Mouse (Mus musculus): ENCODE data around the gene Ceacam15. TPM values are rescaled to one million over a fixed set of nuclear protein-coding genes. Genes with fewer than 3 reads are reported as not detected.
"Not testable (repeated sequence)": the region's sequence is repeated elsewhere in the genome, so short reads cannot be mapped to it uniquely, and the experiment has no call there.

The Ceacam15 gene
- polyA plus RNA-seq, 1 experiment from 2014 or later: not detected

DNA sequence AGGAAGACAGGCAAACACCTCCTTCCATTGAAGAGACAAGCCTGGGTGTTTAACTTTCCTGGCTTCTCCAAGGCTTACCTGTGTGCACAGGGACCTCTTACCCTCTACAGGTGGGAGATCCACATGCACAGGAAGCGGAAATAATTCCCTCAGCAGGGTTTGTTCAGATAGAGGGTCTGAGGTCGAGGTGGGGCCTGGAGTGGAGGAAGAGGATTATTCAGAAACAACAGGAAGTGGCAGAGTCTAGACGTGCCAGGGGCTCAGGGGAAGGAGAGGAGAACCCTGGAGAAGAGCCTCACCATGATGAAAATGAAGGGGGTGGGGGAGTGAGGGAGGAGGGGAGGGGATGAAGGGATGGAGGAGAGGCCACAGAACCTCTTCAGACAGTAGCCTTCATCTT lies 4.7 kb upstream of the Ceacam15 start:
- not testable (repeated sequence) for H3K27me3 ChIP-seq, H3K27ac ChIP-seq
- 52% methylated on average over 3 of the region's 3 CpGs for WGBS

DNA sequence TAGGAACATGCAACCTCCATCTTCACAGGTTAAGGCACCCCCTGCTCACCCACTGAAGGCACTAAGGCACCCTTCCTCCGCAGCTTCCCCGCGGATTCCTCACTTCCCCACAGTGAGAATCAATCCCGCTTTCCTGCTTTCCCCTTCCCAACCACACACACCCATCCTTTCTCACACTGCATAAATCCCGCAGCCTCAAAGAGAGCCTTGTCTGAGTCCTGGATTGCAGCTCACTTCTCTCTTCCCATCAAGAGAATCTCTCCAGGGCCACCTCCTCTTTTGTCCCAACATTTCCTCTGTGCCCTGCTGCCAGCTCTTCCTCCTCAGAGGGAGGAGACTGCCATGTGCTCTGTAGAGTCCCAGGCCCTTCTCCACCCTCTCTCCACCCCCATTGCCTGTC lies 806 bp downstream of the Ceacam15 start:
- H3K4me3 ChIP-seq; H3K4me2 ChIP-seq; H3K27ac ChIP-seq; H3K9ac ChIP-seq; H3K4me1 ChIP-seq; H3K27me3 ChIP-seq; H3K9me3 ChIP-seq (replicated peaks); H3K36me3 ChIP-seq (ENCODE audit: poor library complexity, severe bottlenecking); ATAC-seq: not testable (repeated sequence)
- WGBS: 54% methylated on average over 5 of the region's 5 CpGs

More for the DNA sequence above, 4.7 kb upstream of the Ceacam15 start:
- not testable (repeated sequence) for H3K9me3 ChIP-seq (replicated peaks); ATAC-seq; H3K4me3 ChIP-seq; H3K4me2 ChIP-seq; H3K36me3 ChIP-seq (ENCODE audit: poor library complexity, severe bottlenecking); H3K4me1 ChIP-seq; H3K9ac ChIP-seq

DNA sequence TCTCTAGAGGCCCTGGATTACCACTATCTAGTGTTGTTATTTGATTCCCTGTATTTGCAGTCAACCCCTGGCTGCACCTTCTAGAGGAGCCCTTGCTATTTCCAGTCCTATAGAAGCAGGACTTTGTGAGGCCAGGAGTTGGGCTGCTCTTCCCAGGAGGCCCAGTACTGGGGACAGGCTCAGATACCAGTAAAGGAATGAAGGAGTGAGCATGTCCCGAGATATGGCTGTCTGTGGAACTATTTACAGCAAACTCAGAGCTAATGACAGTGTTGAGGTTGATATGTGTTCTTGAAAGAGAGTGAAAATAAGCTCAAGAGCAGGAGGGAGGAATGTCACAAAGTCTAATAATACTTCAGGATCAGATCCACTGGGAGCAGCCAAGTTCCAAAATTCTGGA lies 1.7 kb downstream of the Ceacam15 start:
- 54% methylated on average over 1 of the region's 1 CpGs for WGBS
- Histone ChIP-seq H3K27ac (no peak overlapping the region), H3K27me3 (no peaks in the 10 kb centered on the region), H3K4me1 (no peaks in the 10 kb centered on the region), H3K4me2 (no peak overlapping the region), H3K36me3 (ENCODE audit: poor library complexity, severe bottlenecking) (no peaks in the 10 kb centered on the region), H3K9me3 (replicated peaks) (no peaks in the 10 kb centered on the region), H3K9ac (no peak overlapping the region), H3K4me3 (no peak overlapping the region)
- ATAC-seq: no peak

DNA sequence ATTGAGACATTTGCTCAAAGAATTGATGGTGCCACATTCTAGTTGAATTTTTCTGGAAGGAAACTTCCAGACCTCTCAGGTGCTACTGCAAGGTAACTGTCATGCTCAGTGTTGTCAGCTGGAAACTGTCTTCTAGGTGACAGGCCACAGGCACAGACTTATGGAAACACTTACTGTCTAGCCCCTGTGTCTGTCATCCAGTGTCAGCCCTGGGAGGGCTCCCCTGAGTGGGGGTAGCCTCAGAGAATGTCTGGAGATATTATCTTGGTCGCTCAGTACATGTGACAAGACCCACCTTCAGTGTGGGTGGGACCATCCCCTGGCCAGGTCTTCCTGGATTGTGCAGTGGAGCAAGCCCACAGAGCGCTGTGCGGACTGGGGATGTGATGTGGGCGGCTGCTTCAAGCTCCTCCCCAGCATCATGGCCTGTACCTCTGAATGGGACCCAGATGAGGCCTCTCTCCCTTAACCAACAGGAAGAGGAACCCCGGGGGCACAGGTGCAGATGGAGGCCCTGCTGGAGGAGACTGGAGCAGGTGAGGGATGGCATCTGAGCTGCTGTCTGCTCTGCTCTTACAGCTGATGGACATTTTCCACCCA lies 7.1 kb downstream of the Ceacam15 start:
- WGBS: 74% methylated on average over 4 of the region's 5 CpGs
- H3K9me3 ChIP-seq (replicated peaks); H3K9ac ChIP-seq; H3K4me1 ChIP-seq; H3K4me3 ChIP-seq; H3K36me3 ChIP-seq (ENCODE audit: poor library complexity, severe bottlenecking); ATAC-seq; H3K4me2 ChIP-seq; H3K27ac ChIP-seq; H3K27me3 ChIP-seq: not testable (repeated sequence)

DNA sequence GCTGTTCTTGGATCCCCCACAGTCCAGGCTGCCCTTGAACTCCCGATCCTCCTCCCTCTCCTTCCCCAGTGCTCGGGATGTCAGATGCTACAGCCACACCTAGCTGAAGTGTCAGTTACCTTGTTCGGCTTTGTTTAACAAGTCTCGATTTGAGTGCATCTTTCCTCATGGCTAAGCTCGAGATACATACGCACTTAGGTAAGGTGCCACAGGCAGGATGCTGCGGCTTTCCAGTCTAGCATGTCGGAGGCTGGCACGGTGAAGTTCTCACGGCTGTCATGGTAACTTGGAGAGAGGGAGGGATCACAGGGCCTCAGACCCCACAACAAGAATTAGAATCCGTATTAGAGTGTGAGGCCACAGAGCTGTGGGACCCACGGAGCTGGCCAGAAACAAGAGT lies 31.2 kb downstream of the Ceacam15 start:
- Histone ChIP-seq H3K27me3 (no peaks in the 10 kb centered on the region), H3K4me2 (no peak overlapping the region), H3K36me3 (ENCODE audit: poor library complexity, severe bottlenecking) (no peaks in the 10 kb centered on the region), H3K9me3 (replicated peaks) (no peaks in the 10 kb centered on the region), H3K27ac (no peak overlapping the region), H3K9ac (no peak overlapping the region), H3K4me3 (no peak overlapping the region), H3K4me1 (no peaks in the 10 kb centered on the region)
- WGBS: 63% methylated on average over 12 of the region's 12 CpGs
- no peak for ATAC-seq

DNA sequence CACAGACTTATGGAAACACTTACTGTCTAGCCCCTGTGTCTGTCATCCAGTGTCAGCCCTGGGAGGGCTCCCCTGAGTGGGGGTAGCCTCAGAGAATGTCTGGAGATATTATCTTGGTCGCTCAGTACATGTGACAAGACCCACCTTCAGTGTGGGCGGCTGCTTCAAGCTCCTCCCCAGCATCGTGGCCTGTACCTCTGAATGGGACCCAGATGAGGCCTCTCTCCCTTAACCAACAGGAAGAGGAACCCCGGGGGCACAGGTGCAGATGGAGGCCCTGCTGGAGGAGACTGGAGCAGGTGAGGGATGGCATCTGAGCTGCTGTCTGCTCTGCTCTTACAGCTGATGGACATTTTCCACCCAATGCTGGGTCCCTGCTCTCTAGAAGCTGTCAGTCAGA lies 32.4 kb downstream of the Ceacam15 start:
- H3K9ac ChIP-seq; H3K4me1 ChIP-seq; H3K27ac ChIP-seq; H3K27me3 ChIP-seq; H3K4me3 ChIP-seq; ATAC-seq; H3K36me3 ChIP-seq (ENCODE audit: poor library complexity, severe bottlenecking); H3K9me3 ChIP-seq (replicated peaks); H3K4me2 ChIP-seq: not testable (repeated sequence)
- 69% methylated on average over 3 of the region's 4 CpGs for WGBS

DNA sequence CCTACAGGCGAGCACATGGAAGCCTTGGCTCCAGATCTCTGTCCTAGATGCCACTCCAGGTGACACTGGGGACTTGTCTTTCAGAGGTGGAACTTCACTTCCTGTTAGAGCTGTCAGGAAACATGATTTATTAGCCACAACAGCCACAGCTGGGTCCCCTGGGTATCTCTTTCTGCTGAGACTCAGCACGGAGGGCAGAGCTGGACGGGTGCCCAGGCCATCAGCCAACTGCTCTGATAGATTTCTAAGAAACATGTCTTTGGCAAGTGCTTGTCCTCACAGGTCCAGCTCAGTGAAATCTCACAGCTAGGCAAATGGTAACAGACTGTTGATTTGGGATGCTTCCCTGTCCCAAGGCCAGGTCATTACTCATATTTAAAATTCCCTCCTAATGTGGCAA lies 36.5 kb downstream of the Ceacam15 start:
- Histone ChIP-seq H3K27me3 (no peaks in the 10 kb centered on the region), H3K4me3 (no peak overlapping the region), H3K36me3 (ENCODE audit: poor library complexity, severe bottlenecking) (no peaks in the 10 kb centered on the region), H3K4me2 (no peak overlapping the region), H3K9ac (no peak overlapping the region), H3K9me3 (replicated peaks) (no peaks in the 10 kb centered on the region), H3K27ac (no peak overlapping the region), H3K4me1 (0 out of 2 replicates have a peak, but pooled peaks cover under 1% of the 10 kb centered on the region)
- ATAC-seq: no peak
- WGBS: 75% methylated on average over 3 of the region's 3 CpGs

DNA sequence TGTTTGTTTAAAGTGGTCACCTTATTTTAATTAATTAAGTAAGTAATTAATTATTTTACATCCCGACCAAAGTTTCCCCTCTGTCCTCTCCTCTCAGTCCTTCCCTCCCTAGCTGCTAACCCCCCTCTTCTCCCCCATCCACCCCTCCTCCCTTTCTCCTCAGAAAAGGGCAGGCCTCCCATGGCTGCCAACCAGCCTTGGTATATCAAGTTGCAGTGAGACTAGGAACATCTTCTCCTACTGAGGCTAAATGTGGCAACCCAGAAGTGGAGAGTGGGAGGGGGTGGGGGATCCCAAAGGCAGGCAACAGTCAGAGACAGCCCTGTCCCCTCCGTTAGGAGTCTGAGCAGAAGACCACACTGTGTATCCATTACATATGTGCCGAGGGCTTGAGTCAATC lies 40.4 kb downstream of the Ceacam15 start:
- WGBS: 67% methylated on average over 3 of the region's 3 CpGs
- H3K36me3 ChIP-seq (ENCODE audit: poor library complexity, severe bottlenecking): no peaks in the 10 kb centered on the region

DNA sequence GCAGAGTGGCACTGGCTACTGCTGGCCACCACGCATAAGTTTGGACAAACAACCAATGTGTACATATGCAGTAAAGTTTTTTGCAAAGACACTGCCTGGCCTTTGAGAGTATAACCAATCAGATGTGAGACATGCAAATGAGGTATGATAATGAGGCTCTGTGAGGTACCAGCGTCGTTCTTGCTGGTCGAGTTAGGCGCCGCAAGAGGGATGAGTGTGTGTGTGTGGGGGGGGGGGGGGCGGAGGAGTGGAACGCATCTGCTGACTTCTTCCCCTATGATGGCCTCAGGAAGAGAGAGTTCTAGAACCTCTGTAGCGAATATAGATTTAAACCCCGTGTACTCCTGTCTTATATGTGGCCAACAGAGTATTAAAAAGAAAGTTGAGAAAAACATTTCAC lies 41.6 kb downstream of the Ceacam15 start:
- not testable (repeated sequence) for H3K36me3 ChIP-seq (ENCODE audit: poor library complexity, severe bottlenecking); H3K4me2 ChIP-seq; H3K4me1 ChIP-seq; H3K9me3 ChIP-seq (replicated peaks); H3K27ac ChIP-seq; H3K27me3 ChIP-seq; H3K9ac ChIP-seq; H3K4me3 ChIP-seq
- ATAC-seq: 0 out of 2 replicates have a peak, but pooled peaks have one; percentile 21
- WGBS: 14% methylated on average over 10 of the region's 10 CpGs

More for the DNA sequence above, 40.4 kb downstream of the Ceacam15 start:
- Histone ChIP-seq H3K27me3 (no peaks in the 10 kb centered on the region), H3K27ac (no peak overlapping the region), H3K9ac (no peak overlapping the region), H3K4me3 (no peak overlapping the region), H3K4me2 (no peak overlapping the region), H3K4me1 (0 out of 2 replicates have a peak, but pooled peaks cover 2% of the 10 kb centered on the region), H3K9me3 (replicated peaks) (no peaks in the 10 kb centered on the region)
- no peak for ATAC-seq

DNA sequence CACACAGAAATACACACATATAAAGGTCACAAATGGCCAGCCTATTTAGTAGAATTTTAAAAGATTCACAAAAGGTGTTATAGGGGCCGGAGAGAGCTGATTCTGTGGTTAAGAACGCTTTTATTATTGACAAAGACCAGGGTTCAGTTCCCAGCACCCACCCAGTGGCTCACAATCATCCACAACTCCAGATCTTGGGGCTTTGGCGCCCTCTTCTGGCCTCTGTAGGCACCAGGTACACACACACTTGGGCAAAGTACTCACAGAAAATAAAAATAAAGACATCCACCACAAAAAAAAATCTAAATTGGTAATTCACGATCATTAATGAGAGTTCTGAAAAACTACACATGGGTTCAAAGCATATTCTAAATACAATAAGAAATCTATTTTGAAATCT lies 43.6 kb downstream of the Ceacam15 start:
- no peak overlapping the region for H3K27ac ChIP-seq
- no peak overlapping the region for H3K4me2 ChIP-seq
- no peaks in the 10 kb centered on the region for H3K9me3 ChIP-seq (replicated peaks)
- no peak overlapping the region for H3K9ac ChIP-seq
- no peaks in the 10 kb centered on the region for H3K27me3 ChIP-seq
- ATAC-seq: no peak
- 71% methylated on average over 4 of the region's 4 CpGs for WGBS
- 0 out of 2 replicates have a peak, but pooled peaks cover 2% of the 10 kb centered on the region for H3K4me1 ChIP-seq
- no peak overlapping the region for H3K4me3 ChIP-seq
- no peaks in the 10 kb centered on the region for H3K36me3 ChIP-seq (ENCODE audit: poor library complexity, severe bottlenecking)

DNA sequence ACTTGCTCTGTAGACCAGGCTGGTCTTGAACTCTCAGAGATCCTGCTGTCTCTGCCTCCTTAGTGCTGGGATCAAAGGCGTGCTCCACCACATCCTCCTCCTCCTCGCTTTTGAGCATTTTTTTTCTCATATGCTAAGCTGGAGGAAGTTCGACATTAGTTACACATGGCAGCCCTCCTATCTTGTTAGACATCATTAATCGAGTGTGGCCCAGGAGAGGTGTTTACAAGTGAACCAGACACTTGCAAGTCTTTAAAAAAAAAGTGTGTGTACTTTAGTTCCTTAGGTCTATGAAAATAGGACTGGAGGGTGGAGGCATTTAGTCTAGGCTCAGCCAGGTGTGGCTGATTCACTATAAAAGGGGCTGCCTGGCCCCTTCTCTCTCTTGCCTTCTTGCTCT lies 44.5 kb downstream of the Ceacam15 start:
- WGBS: 78% methylated on average over 4 of the region's 4 CpGs

DNA sequence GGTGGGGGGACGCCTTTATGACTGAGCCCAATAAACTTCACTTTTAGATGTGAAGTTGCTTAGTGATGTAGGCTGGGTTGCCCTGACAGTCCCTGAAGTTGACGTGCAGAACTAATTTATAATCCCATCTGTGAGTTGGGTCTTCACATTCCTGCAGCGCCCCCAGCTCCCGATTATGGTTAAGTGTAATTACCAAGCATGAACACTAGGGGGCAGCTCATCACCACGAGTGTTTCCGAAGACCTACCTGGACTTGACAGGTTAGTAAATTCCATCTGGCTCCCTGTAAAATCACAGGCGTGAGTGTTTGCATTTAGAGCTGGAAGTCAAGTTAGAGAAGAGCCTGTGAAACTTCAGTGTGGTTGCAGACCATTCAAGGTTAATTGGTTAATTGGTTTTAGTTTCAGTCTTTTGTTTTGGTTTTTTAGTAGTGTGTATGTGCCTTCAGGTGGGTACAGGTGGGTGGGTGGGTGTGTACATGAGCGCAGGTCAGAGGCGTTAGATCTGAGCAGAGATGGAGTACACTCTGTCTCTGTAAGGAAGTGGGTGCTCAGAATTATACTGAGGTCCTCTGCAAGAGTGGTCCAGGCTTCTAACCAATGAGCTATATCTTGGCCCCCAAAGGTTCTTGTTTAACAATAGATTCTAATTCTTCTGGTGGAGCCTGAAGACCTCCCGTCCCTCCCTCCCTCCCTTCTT lies 45.8 kb downstream of the Ceacam15 start:
- 19% methylated on average over 10 of the region's 10 CpGs for WGBS

More for the DNA sequence above, 44.5 kb downstream of the Ceacam15 start:
- no peaks in the 10 kb centered on the region for H3K9me3 ChIP-seq (replicated peaks)
- H3K27ac ChIP-seq: no peak overlapping the region
- no peak overlapping the region for H3K4me3 ChIP-seq
- H3K27me3 ChIP-seq: no peaks in the 10 kb centered on the region
- no peak for ATAC-seq
- no peaks in the 10 kb centered on the region for H3K36me3 ChIP-seq (ENCODE audit: poor library complexity, severe bottlenecking)
- H3K9ac ChIP-seq: no peak overlapping the region
- no peak overlapping the region for H3K4me2 ChIP-seq
- 0 out of 2 replicates have a peak, but pooled peaks cover 2% of the 10 kb centered on the region for H3K4me1 ChIP-seq

More for the DNA sequence above, 45.8 kb downstream of the Ceacam15 start:
- no peak overlapping the region for H3K4me2 ChIP-seq
- 0 out of 2 replicates have a peak, but pooled peaks cover 2% of the 10 kb centered on the region for H3K4me1 ChIP-seq
- no peaks in the 10 kb centered on the region for H3K27me3 ChIP-seq
- H3K36me3 ChIP-seq (ENCODE audit: poor library complexity, severe bottlenecking): no peaks in the 10 kb centered on the region
- no peak overlapping the region for H3K9ac ChIP-seq
- no peaks in the 10 kb centered on the region for H3K9me3 ChIP-seq (replicated peaks)
- H3K27ac ChIP-seq: no peak overlapping the region
- H3K4me3 ChIP-seq: no peak overlapping the region
- ATAC-seq: peak; percentile 32
